Mouse (Mus musculus) heart, embryonic 16.5 days (tissue): ENCODE results near the gene Trabd2b. TPM values are rescaled to one million over a fixed set of nuclear protein-coding genes. Genes with fewer than 3 reads are reported as not detected.
A peak's percentile ranks its signal among the peaks of the same experiment; 100 is the strongest.

Experiments
- ATAC-seq: fragments of 200-750 bp; cut with Nextera tagmentation; replicated peaks from 2 replicates; pipeline ENCODE4 v1.8.0; 2017; ENCODE audit warnings: moderate number of reproducible peaks; ENCODE audit not compliant: insufficient read depth, low FRiP score; ENCODE audit errors: extremely low read depth
- H3K27ac ChIP-seq: fragments of 300-500 bp; sonication (generic); 2 replicates; pipeline ENCODE4 v1.5.1; 2014; ENCODE audit warnings: mild to moderate bottlenecking, low read length, control low read depth, moderate library complexity
- H3K27me3 ChIP-seq: fragments of 300-500 bp; sonication (generic); 2 replicates; pipeline ENCODE4 v1.6.1; 2014; ENCODE audit warnings: low read length, mixed read lengths; ENCODE audit not compliant: control insufficient read depth, insufficient read depth
- H3K36me3 ChIP-seq: fragments of 300-500 bp; sonication (generic); 2 replicates; pipeline ENCODE4 v1.6.1; 2014; ENCODE audit not compliant: control insufficient read depth, insufficient read depth
- H3K4me1 ChIP-seq: fragments of 300-500 bp; sonication (generic); 2 replicates; pipeline ENCODE4 v1.6.1; 2014; ENCODE audit warnings: low read length, mixed read lengths; ENCODE audit not compliant: control insufficient read depth, insufficient read depth
- H3K4me2 ChIP-seq: fragments of 300-500 bp; sonication (generic); 2 replicates; pipeline ENCODE4 v1.6.1; 2014; ENCODE audit warnings: low read depth, mild to moderate bottlenecking, control low read depth, low read length
- H3K4me3 ChIP-seq: fragments of 300-500 bp; sonication (generic); 2 replicates; pipeline ENCODE4 v1.5.1; 2014; ENCODE audit warnings: mild to moderate bottlenecking, control low read depth, low read length
- H3K9ac ChIP-seq: fragments of 300-500 bp; sonication (generic); 2 replicates; pipeline ENCODE4 v1.6.1; 2014; ENCODE audit warnings: low read length, control low read depth
- H3K9me3 ChIP-seq: fragments of 300-500 bp; sonication (generic); replicated peaks from 2 replicates; pipeline ENCODE4 v1.6.1; 2016; ENCODE audit warnings: low read length; ENCODE audit not compliant: control insufficient read depth
- WGBS: fragments of 180-500 bp; shearing (Covaris S2); extraction: QIAGEN DNeasy Blood & Tissue Kit; methylation state at CpG from one replicate; pipeline ENCODE4 v1.1.7; 2014; 5-methylcytosine and 5-hydroxymethylcytosine counted together
- polyA plus RNA-seq: library from polyadenylated mRNA; unstranded; fragments of >200 nt; fragmentation: Nextera tagmentation; extraction: Ambion mirVana; gene quantifications from 2 replicates; pipeline ENCODE4 v1.2.1, GENCODE M21; 2015

Gene Trabd2b
- polyA plus RNA-seq, 1 experiment from 2014 or later, result 3.4 TPM

GRCm38 (mm10) chr4:114485996-114486395 is 79.5 kb downstream of the Trabd2b start:
- Histone ChIP-seq H3K36me3 (no peaks in the 10 kb centered on the region), H3K4me3 (no peak overlapping the region), H3K4me2 (no peak overlapping the region), H3K9ac (no peak overlapping the region), H3K27me3 (peaks cover 10% of the 10 kb centered on the region), H3K4me1 (peaks cover 27% of the 10 kb centered on the region), H3K9me3 (no peaks in the 10 kb centered on the region), H3K27ac (peak overlapping the region; percentile 79)
- WGBS, result 22% methylated on average over 5 of the region's 5 CpGs
- peak; percentile 87 for ATAC-seq

DNA sequence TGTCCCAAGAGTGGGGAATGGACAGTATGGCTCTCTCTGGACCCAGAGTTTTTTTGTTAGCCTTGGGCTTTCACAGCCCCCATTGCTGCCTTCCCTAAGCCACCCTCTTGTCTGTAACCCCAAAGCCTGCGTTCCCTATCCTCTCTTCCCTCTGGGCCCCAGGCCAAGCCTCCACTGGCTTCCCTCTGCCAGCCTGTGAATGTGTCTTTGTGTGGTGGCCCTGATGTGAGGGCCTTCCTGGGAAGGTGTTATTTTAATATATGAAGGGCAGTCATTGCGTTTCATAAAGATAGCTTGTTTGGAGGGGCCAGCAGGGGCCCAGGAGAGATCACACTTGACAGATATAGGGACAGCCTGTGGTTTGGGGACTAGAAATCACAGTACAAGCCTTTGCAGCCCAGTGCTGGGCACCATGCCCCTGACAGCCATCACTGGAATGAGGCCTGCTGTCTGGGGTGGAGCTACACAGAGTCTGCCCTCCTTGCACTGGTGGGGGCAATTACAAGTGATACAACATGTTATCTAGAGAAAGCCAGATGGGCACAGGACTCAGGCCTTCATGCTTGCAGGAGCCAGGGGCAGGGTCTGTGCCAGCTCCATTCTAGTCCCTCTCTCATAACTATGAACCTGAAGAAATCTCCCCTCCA is 80.5 kb downstream of the Trabd2b start:
- Histone ChIP-seq H3K9me3 (no peaks in the 10 kb centered on the region), H3K4me3 (no peak overlapping the region), H3K36me3 (no peaks in the 10 kb centered on the region), H3K27me3 (peaks cover 6% of the 10 kb centered on the region; the same call in 1 of the 2 replicates), H3K4me1 (peaks cover 27% of the 10 kb centered on the region), H3K27ac (peak overlapping the region; percentile 79), H3K9ac (peak overlapping the region; percentile 18; the same call in 1 of the 2 replicates), H3K4me2 (no peak overlapping the region)
- peak; percentile 34 for ATAC-seq
- WGBS, result 12% methylated on average over 2 of the region's 2 CpGs

GRCm38 (mm10) chr4:114487701-114488100 is 81.2 kb downstream of the Trabd2b start:
- 81% methylated on average over 3 of the region's 3 CpGs for WGBS
- H3K9me3 ChIP-seq, result no peaks in the 10 kb centered on the region
- H3K36me3 ChIP-seq, result no peaks in the 10 kb centered on the region
- 0 out of 2 replicates have a peak overlapping the region, but pooled peaks have one; percentile 23 for H3K9ac ChIP-seq
- H3K27ac ChIP-seq, result peak overlapping the region; percentile 79
- H3K4me1 ChIP-seq, result peaks cover 27% of the 10 kb centered on the region
- no peak for ATAC-seq
- H3K4me2 ChIP-seq, result no peak overlapping the region
- no peak overlapping the region for H3K4me3 ChIP-seq
- peaks cover 3% of the 10 kb centered on the region; the same call in 1 of the 2 replicates for H3K27me3 ChIP-seq

GRCm38 (mm10) chr4:114492157-114492556 is 85.6 kb downstream of the Trabd2b start:
- ATAC-seq, result no peak
- Histone ChIP-seq H3K9ac (no peak overlapping the region), H3K27ac (no peak overlapping the region), H3K27me3 (no peaks in the 10 kb centered on the region), H3K4me3 (no peak overlapping the region), H3K36me3 (no peaks in the 10 kb centered on the region), H3K9me3 (no peaks in the 10 kb centered on the region), H3K4me2 (no peak overlapping the region), H3K4me1 (peaks cover 29% of the 10 kb centered on the region)
- WGBS, result 72% methylated on average over 4 of the region's 4 CpGs

GRCm38 (mm10) chr4:114494035-114494434 is 87.5 kb downstream of the Trabd2b start:
- Histone ChIP-seq H3K9me3 (0 out of 2 replicates have a peak, but pooled peaks cover 3% of the 10 kb centered on the region), H3K27ac (no peak overlapping the region), H3K9ac (no peak overlapping the region), H3K27me3 (no peaks in the 10 kb centered on the region), H3K4me1 (peaks cover 18% of the 10 kb centered on the region; the same call in 1 of the 2 replicates), H3K36me3 (no peaks in the 10 kb centered on the region), H3K4me3 (no peak overlapping the region), H3K4me2 (no peak overlapping the region)
- ATAC-seq, result peak; percentile 56
- 68% methylated on average over 2 of the region's 2 CpGs for WGBS

- peak; percentile 46 for ATAC-seq
- 0 out of 2 replicates have a peak overlapping the region, but pooled peaks have one; percentile 9 for H3K9ac ChIP-seq
- 0 out of 2 replicates have a peak, but pooled peaks cover 3% of the 10 kb centered on the region for H3K9me3 ChIP-seq
- 62% methylated on average over 4 of the region's 4 CpGs for WGBS
- H3K4me1 ChIP-seq, result peaks cover 27% of the 10 kb centered on the region
- no peak overlapping the region for H3K4me2 ChIP-seq
- H3K4me3 ChIP-seq, result no peak overlapping the region
- no peaks in the 10 kb centered on the region for H3K27me3 ChIP-seq
- no peaks in the 10 kb centered on the region for H3K36me3 ChIP-seq
- 0 out of 2 replicates have a peak overlapping the region, but pooled peaks have one; percentile 25 for H3K27ac ChIP-seq
These were observed 89.3 kb downstream of the Trabd2b start for GRCm38 (mm10) chr4:114495688-114496426.

DNA sequence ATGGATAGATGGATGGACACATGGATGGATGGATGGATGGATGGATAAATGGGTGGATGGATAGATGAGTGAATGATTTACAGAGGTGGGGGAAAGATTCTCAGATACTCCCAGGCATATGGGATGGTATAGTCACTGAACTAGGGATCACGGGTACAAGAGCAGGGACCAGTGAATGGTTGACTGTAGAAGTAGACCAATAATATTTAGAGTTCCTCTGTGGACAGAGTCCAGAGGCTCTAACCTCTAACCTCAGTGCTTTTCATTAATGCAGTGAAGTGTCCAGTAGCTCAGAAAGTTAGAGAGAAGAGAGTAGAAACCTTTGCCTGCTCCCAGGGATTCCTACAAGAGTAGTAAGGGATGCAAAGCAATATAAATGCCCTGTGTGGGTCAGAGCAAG is 93.1 kb downstream of the Trabd2b start:
- no peak overlapping the region for H3K9ac ChIP-seq
- H3K9me3 ChIP-seq, result 0 out of 2 replicates have a peak, but pooled peaks cover 3% of the 10 kb centered on the region
- no peaks in the 10 kb centered on the region for H3K36me3 ChIP-seq
- WGBS, result 92% methylated on average over 1 of the region's 1 CpGs
- H3K27me3 ChIP-seq, result no peaks in the 10 kb centered on the region
- H3K4me3 ChIP-seq, result no peak overlapping the region
- no peak overlapping the region for H3K27ac ChIP-seq
- peaks cover 29% of the 10 kb centered on the region for H3K4me1 ChIP-seq
- ATAC-seq, result no peak
- H3K4me2 ChIP-seq, result no peak overlapping the region

- Histone ChIP-seq H3K36me3 (no peaks in the 10 kb centered on the region), H3K9me3 (0 out of 2 replicates have a peak, but pooled peaks cover 3% of the 10 kb centered on the region), H3K27ac (peak overlapping the region; percentile 81; the same call in 1 of the 2 replicates), H3K4me1 (peaks cover 33% of the 10 kb centered on the region), H3K9ac (no peak overlapping the region), H3K4me3 (no peak overlapping the region), H3K27me3 (no peaks in the 10 kb centered on the region), H3K4me2 (no peak overlapping the region)
- WGBS, result 71% methylated on average over 7 of the region's 7 CpGs
- no peak for ATAC-seq
These were observed 93.8 kb downstream of the Trabd2b start for GRCm38 (mm10) chr4:114500317-114500716.

DNA sequence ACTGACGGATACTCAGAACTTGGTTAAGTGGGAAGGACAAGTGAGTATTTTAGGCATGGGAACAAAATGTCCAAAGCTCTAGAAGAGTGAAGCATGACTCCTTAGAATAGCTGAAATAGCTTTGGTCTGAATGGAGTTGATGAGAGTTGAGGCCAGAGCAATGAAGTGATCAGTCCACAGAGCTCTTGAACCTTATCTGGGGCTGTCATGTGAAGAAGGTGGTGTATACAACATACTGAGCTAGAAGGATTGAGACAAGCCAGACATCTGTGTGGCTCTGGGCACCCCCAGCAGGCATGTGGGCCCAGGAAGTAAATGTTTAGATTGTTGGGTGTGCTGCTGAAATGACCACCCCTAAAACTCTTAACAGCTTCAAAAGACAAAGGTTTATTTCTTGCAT is 94.5 kb downstream of the Trabd2b start:
- Histone ChIP-seq H3K9me3 (0 out of 2 replicates have a peak, but pooled peaks cover 3% of the 10 kb centered on the region), H3K36me3 (no peaks in the 10 kb centered on the region), H3K4me3 (no peak overlapping the region), H3K4me1 (peaks cover 27% of the 10 kb centered on the region), H3K27ac (peak overlapping the region; percentile 81), H3K9ac (no peak overlapping the region), H3K27me3 (no peaks in the 10 kb centered on the region), H3K4me2 (no peak overlapping the region)
- peak; percentile 95 for ATAC-seq
- WGBS, result 32% methylated on average over 1 of the region's 1 CpGs
